Mouse (Mus musculus) limb, embryonic 14.5 days (tissue): ENCODE measurements around the gene Otof. TPM values are rescaled to one million over a fixed set of nuclear protein-coding genes. Genes with fewer than 3 reads are reported as not detected.

Source experiments
- ATAC-seq: fragments of 200-750 bp; cut with Nextera tagmentation; 2 replicates; pipeline ENCODE4 v1.8.0; 2017; ENCODE audit warnings: low read depth, moderate number of reproducible peaks, moderate TSS enrichment; ENCODE audit not compliant: low FRiP score
- DNase-seq: peaks from one replicate; pipeline ENCODE4 v3.0.0-alpha.2; 2015; ENCODE audit warnings: low spot score
- H3K27ac ChIP-seq: fragments of 300-500 bp; sonication (generic); replicated peaks from 2 replicates; pipeline ENCODE4 v1.5.1; 2014; ENCODE audit warnings: low read depth, mild to moderate bottlenecking, low read length, moderate library complexity, mixed read lengths
- H3K27me3 ChIP-seq: fragments of 300-500 bp; sonication (generic); 2 replicates; pipeline ENCODE4 v1.6.1; 2014; ENCODE audit warnings: low read length, mixed read lengths; ENCODE audit not compliant: control insufficient read depth, insufficient read depth
- H3K36me3 ChIP-seq: fragments of 300-500 bp; sonication (generic); 2 replicates; pipeline ENCODE4 v1.6.1; 2014; ENCODE audit warnings: mild to moderate bottlenecking, low read length, moderate library complexity, mixed read lengths; ENCODE audit not compliant: control insufficient read depth, insufficient read depth
- H3K4me1 ChIP-seq: fragments of 300-500 bp; sonication (generic); 2 replicates; pipeline ENCODE4 v1.6.1; 2014; ENCODE audit warnings: antibody characterized with exemption, low read length, mixed read lengths; ENCODE audit not compliant: control insufficient read depth, insufficient read depth
- H3K4me2 ChIP-seq: fragments of 300-500 bp; sonication (generic); replicated peaks from 2 replicates; pipeline ENCODE4 v1.6.1; 2014; ENCODE audit warnings: low read depth, mild to moderate bottlenecking, low read length, moderate library complexity; ENCODE audit not compliant: severe bottlenecking
- H3K4me3 ChIP-seq: fragments of 300-500 bp; sonication (generic); replicated peaks from 2 replicates; pipeline ENCODE4 v1.5.1; 2014; ENCODE audit warnings: low read length
- H3K9ac ChIP-seq: fragments of 300-500 bp; sonication (generic); 2 replicates; pipeline ENCODE4 v1.6.1; 2014; ENCODE audit warnings: mild to moderate bottlenecking, low read depth, low read length, moderate library complexity; ENCODE audit not compliant: severe bottlenecking
- H3K9me3 ChIP-seq: fragments of 300-500 bp; sonication (generic); 2 replicates; pipeline ENCODE4 v1.6.1; 2016; ENCODE audit warnings: low read length; ENCODE audit not compliant: control insufficient read depth
- POLR2A ChIP-seq: fragments of 200-500 bp; IDR thresholded peaks from 2 replicates; pipeline ENCODE4 v1.8.0; 2012; ENCODE audit warnings: inconsistent platforms, mild to moderate bottlenecking, moderate library complexity, borderline replicate concordance; ENCODE audit not compliant: insufficient read depth, insufficient read length; ENCODE audit errors: extremely low read depth
- WGBS: fragments of 180-500 bp; shearing (Covaris S2); extraction: QIAGEN DNeasy Blood & Tissue Kit; methylation state at CpG from one replicate; pipeline ENCODE4 v1.1.7; 2014; 5-methylcytosine and 5-hydroxymethylcytosine counted together
- polyA plus RNA-seq, 2 experiments: library from polyadenylated mRNA; depleted of rRNA in 1 of 2; stranded (reverse) in 1 of 2; unstranded in 1 of 2; fragments of >200 nt; fragmentation: Nextera tagmentation in 1 of 2; extraction: Ambion mirVana in 1 of 2; gene quantifications; 2 replicates each; pipeline versions ENCODE4 v1.2.1 to v1.2.3; 2012 to 2014

The Otof gene
- polyA plus RNA-seq, 2 experiments, result 0.29 to 1.0 TPM

- H3K4me2 ChIP-seq, result no peak overlapping the region
- peaks cover 6% of the 10 kb centered on the region; the same call in 1 of the 2 replicates for H3K27me3 ChIP-seq
- H3K9ac ChIP-seq, result no peak overlapping the region
- WGBS, result 80% methylated on average over 5 of the region's 5 CpGs
- H3K4me3 ChIP-seq, result no peak overlapping the region
- no peaks in the 10 kb centered on the region for H3K9me3 ChIP-seq
- H3K27ac ChIP-seq, result no peak overlapping the region
- ATAC-seq (no peak), DNase-seq (no peak)
- TF ChIP-seq POLR2A, result no peak
- no peaks in the 10 kb centered on the region for H3K4me1 ChIP-seq
- H3K36me3 ChIP-seq, result no peaks in the 10 kb centered on the region
These were observed 120.9 kb downstream of the Otof start for GRCm38 (mm10) chr5:30340815-30341214.

Other genes starting within 250 kb of the Otof start
- 34.3 and 48.3 TPM in 2 replicates for gene Selenoi, start 229.4 kb downstream of the Otof start, polyA plus RNA-seq (2012; rRNA removed)
- gene Selenoi, start 229.4 kb downstream of the Otof start, polyA plus RNA-seq (2014; fragmentation: Nextera tagmentation; extraction: Ambion mirVana), result 20.0 and 21.7 TPM in 2 replicates
- 0.15 and 0.50 TPM in 2 replicates for gene Drc1, start 180.5 kb downstream of the Otof start, polyA plus RNA-seq (2012; rRNA removed)
- 0.14 and 0.41 TPM in 2 replicates for gene Drc1, start 180.5 kb downstream of the Otof start, polyA plus RNA-seq (2014; fragmentation: Nextera tagmentation; extraction: Ambion mirVana)
- gene 1700001C02Rik, start 4.1 kb upstream of the Otof start, polyA plus RNA-seq (2012; rRNA removed), result not detected in 2 replicates
- not detected in 2 replicates for gene 1700001C02Rik, start 4.1 kb upstream of the Otof start, polyA plus RNA-seq (2014; fragmentation: Nextera tagmentation; extraction: Ambion mirVana)
- gene Cib4, start 83.9 kb upstream of the Otof start, polyA plus RNA-seq (2012; rRNA removed), result 0.20 and 0.55 TPM in 2 replicates
- not detected in 2 replicates for gene Cib4, start 83.9 kb upstream of the Otof start, polyA plus RNA-seq (2014; fragmentation: Nextera tagmentation; extraction: Ambion mirVana)
- 0.53 and 0.54 TPM in 2 replicates for gene Kcnk3, start 126.2 kb upstream of the Otof start, polyA plus RNA-seq (2012; rRNA removed)
- 0.59 and 0.88 TPM in 2 replicates for gene Kcnk3, start 126.2 kb upstream of the Otof start, polyA plus RNA-seq (2014; fragmentation: Nextera tagmentation; extraction: Ambion mirVana)
- gene Slc35f6, start 186.0 kb upstream of the Otof start, polyA plus RNA-seq (2012; rRNA removed), result 35.4 and 53.6 TPM in 2 replicates
- gene Slc35f6, start 186.0 kb upstream of the Otof start, polyA plus RNA-seq (2014; fragmentation: Nextera tagmentation; extraction: Ambion mirVana), result 28.2 and 32.0 TPM in 2 replicates
- gene Cenpa, start 204.8 kb upstream of the Otof start, polyA plus RNA-seq (2012; rRNA removed), result 206 and 228 TPM in 2 replicates
- 272 and 276 TPM in 2 replicates for gene Cenpa, start 204.8 kb upstream of the Otof start, polyA plus RNA-seq (2014; fragmentation: Nextera tagmentation; extraction: Ambion mirVana)
- 9.2 and 9.9 TPM in 2 replicates for gene Dpysl5, start 249.6 kb upstream of the Otof start, polyA plus RNA-seq (2012; rRNA removed)
- 4.6 and 5.8 TPM in 2 replicates for gene Dpysl5, start 249.6 kb upstream of the Otof start, polyA plus RNA-seq (2014; fragmentation: Nextera tagmentation; extraction: Ambion mirVana)